Mouse (Mus musculus) heart, embryonic 13.5 days (tissue): ENCODE measurements at regions not wholly inside any gene's neighbourhood (a gene's known extent, or its start where the extent isn't known, plus 50 kb on each side); places are given as distances from the start of the nearest gene placed in this dataset.
"Not testable (repeated sequence)": the region's sequence is repeated elsewhere in the genome, so short reads cannot be mapped to it uniquely, and the experiment has no call there.

Source experiments
- ATAC-seq: fragments of 200-750 bp; cut with Nextera tagmentation; 2 replicates; pipeline ENCODE4 v1.8.0; 2017; ENCODE audit warnings: moderate TSS enrichment; ENCODE audit not compliant: insufficient number of reproducible peaks, low FRiP score, low TSS enrichment; ENCODE audit errors: extremely low read depth
- H3K27ac ChIP-seq: fragments of 300-500 bp; sonication (generic); replicated peaks from 2 replicates; pipeline ENCODE4 v1.5.1; 2015; ENCODE audit warnings: moderate library complexity, mild to moderate bottlenecking, inconsistent platforms
- H3K27me3 ChIP-seq: fragments of 300-500 bp; sonication (generic); replicated peaks from 2 replicates; pipeline ENCODE4 v1.6.1; 2015; ENCODE audit warnings: mild to moderate bottlenecking, inconsistent platforms
- H3K36me3 ChIP-seq: fragments of 300-500 bp; sonication (generic); 2 replicates; pipeline ENCODE4 v1.6.1; 2015; ENCODE audit warnings: mild to moderate bottlenecking, inconsistent platforms
- H3K4me1 ChIP-seq: fragments of 300-500 bp; sonication (generic); 2 replicates; pipeline ENCODE4 v1.6.1; 2015; ENCODE audit warnings: inconsistent platforms
- H3K4me2 ChIP-seq: fragments of 300-500 bp; sonication (generic); 2 replicates; pipeline ENCODE4 v1.6.1; 2015; ENCODE audit warnings: inconsistent platforms, mild to moderate bottlenecking, moderate library complexity
- H3K4me3 ChIP-seq: fragments of 300-500 bp; sonication (generic); 2 replicates; pipeline ENCODE4 v1.5.1; 2015; ENCODE audit warnings: moderate library complexity, mild to moderate bottlenecking, inconsistent platforms
- H3K9ac ChIP-seq: fragments of 300-500 bp; sonication (generic); 2 replicates; pipeline ENCODE4 v1.6.1; 2015; ENCODE audit warnings: inconsistent platforms, mild to moderate bottlenecking, moderate library complexity
- H3K9me3 ChIP-seq: fragments of 300-500 bp; sonication (generic); 2 replicates; pipeline ENCODE4 v1.6.1; 2016; ENCODE audit warnings: inconsistent platforms
- WGBS: fragments of 180-500 bp; shearing (Covaris S2); methylation state at CpG from one replicate; pipeline ENCODE4 v1.1.7; 2015; ENCODE audit warnings: mixed read lengths; 5-methylcytosine and 5-hydroxymethylcytosine counted together

DNA sequence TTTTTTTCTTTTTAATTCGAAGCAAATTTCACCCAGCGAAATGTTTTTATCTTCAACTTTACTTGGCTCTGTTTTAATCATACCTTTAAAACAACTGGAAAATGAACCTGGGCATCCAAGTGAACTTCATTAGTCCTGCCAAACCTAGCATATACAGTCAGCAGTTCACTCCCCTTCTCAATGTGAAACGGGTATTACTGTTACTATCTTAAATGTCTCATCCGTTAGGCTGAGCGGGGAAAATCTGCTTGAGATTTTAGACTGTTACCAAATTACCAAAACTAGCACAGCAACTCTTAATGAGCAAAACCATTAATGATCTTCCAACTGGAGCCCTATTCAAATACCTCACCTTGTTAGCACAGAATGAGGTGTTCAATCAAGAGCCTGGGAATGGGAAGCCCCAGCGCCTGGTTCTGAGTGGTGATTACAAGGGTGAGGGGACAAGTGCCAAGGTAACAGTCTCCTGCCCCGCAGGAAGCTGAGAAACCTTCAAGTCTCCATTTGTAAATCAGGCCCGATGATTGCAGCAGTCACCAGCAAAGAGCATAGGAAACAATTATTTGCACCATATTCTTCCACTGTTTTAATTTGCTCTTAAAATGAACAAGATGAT lies 235.5 kb upstream of the Zic4 start:
- Histone ChIP-seq H3K4me3 (no peak overlapping the region), H3K9me3 (no peaks in the 10 kb centered on the region), H3K36me3 (no peaks in the 10 kb centered on the region), H3K9ac (no peak overlapping the region), H3K27ac (no peak overlapping the region), H3K27me3 (no peaks in the 10 kb centered on the region), H3K4me1 (no peaks in the 10 kb centered on the region), H3K4me2 (no peak overlapping the region)
- no peak for ATAC-seq
- 48% methylated on average over 8 of the region's 8 CpGs for WGBS

DNA sequence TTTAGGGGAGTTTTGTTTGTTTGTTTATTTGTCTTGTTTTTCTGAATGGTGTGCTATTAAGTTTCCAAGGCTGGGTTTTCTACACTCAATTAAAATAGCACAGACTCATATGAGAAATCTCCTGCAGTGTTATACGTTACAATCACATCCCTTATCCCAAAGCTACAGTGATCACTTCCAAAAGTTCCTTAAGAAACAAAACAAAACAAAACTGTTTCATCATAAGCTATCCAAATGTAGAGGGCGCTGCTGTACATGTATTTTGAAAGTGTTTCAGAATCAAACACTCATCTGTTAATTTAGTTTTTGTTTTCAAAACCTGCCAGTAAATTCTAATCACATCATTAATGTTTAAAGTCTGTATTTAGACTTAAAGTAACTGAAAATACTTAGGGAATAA lies 233.7 kb upstream of the Zic4 start:
- H3K27me3 ChIP-seq, H3K27ac ChIP-seq, H3K9me3 ChIP-seq, H3K4me3 ChIP-seq, ATAC-seq, H3K4me2 ChIP-seq, H3K4me1 ChIP-seq, H3K36me3 ChIP-seq, H3K9ac ChIP-seq: not testable (repeated sequence)
- 40% methylated on average over 2 of the region's 2 CpGs for WGBS

GRCm38 (mm10) chr9:91130111-91130720 lies 232.0 kb upstream of the Zic4 start:
- Histone ChIP-seq H3K9ac (no peak overlapping the region), H3K36me3 (no peaks in the 10 kb centered on the region), H3K4me3 (no peak overlapping the region), H3K4me1 (no peaks in the 10 kb centered on the region), H3K27me3 (no peaks in the 10 kb centered on the region), H3K4me2 (no peak overlapping the region), H3K27ac (no peak overlapping the region), H3K9me3 (no peaks in the 10 kb centered on the region)
- ATAC-seq, result no peak
- WGBS, result 72% methylated on average over 13 of the region's 13 CpGs

- H3K4me3 ChIP-seq, result no peak overlapping the region
- H3K9ac ChIP-seq, result no peak overlapping the region
- ATAC-seq, result no peak
- no peak overlapping the region for H3K27ac ChIP-seq
- no peaks in the 10 kb centered on the region for H3K4me1 ChIP-seq
- H3K4me2 ChIP-seq, result no peak overlapping the region
- H3K9me3 ChIP-seq, result no peaks in the 10 kb centered on the region
- H3K27me3 ChIP-seq, result no peaks in the 10 kb centered on the region
- H3K36me3 ChIP-seq, result no peaks in the 10 kb centered on the region
- WGBS, result 65% methylated on average over 7 of the region's 7 CpGs
Measured at GRCm38 (mm10) chr9:91131415-91132255, 230.6 kb upstream of the Zic4 start.

DNA sequence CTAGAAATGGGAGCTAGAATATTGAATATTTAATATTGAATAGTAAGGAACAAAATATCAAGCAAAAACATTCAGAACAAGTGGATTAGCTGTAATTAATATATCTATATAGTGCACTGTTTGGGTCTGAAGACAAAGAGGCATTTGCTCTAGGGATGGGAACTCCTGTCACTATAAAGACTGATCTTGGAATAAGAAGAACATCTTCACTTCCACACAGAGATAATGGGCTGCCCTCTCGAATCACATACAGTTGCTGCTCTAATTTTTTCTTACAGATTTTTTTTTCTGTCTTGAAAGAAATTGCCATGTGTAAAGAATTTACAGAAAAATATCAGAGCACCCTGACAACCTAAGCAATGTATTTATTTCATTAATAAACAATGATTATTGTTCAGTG lies 229.7 kb upstream of the Zic4 start:
- no peak overlapping the region for H3K27ac ChIP-seq
- no peak overlapping the region for H3K4me2 ChIP-seq
- no peak overlapping the region for H3K4me3 ChIP-seq
- no peak for ATAC-seq
- H3K4me1 ChIP-seq, result no peaks in the 10 kb centered on the region
- no peaks in the 10 kb centered on the region for H3K9me3 ChIP-seq
- WGBS, result 58% methylated on average over 1 of the region's 1 CpGs
- H3K9ac ChIP-seq, result no peak overlapping the region
- no peaks in the 10 kb centered on the region for H3K36me3 ChIP-seq
- H3K27me3 ChIP-seq, result no peaks in the 10 kb centered on the region

DNA sequence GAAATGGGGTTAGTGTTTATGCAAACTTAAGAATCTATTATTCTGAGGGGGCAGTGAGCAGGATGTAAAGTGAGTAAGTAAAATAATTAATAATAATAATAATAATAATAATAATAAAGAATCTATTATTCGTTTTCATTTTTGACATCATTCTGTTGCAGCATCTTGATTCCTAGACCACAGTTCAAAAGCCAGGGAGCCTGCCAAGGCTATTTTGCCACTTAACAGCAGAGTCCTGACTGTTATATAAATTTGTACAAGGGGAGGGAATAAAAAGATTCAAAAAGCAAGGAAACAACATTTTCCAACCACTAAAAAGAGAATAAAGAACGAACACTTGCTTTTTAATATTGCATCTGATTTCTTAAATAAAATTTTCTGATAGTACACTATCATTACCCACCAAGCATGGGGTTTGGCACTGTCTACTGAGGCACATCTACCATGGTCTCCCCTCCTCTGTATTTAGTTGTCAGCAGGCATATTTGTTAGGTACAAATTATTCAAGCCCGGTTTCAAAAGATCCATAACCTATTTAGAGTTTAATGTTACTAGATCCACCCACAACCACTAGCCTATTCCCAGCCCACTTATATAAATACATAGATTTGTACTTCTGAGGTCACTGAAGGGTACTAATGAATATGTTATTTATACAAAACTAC lies 228.8 kb upstream of the Zic4 start:
- Histone ChIP-seq H3K9ac (no peak overlapping the region), H3K4me1 (no peaks in the 10 kb centered on the region), H3K27ac (no peak overlapping the region), H3K4me2 (no peak overlapping the region), H3K4me3 (no peak overlapping the region), H3K9me3 (no peaks in the 10 kb centered on the region), H3K36me3 (no peaks in the 10 kb centered on the region), H3K27me3 (no peaks in the 10 kb centered on the region)
- ATAC-seq, result no peak
- WGBS, result 68% methylated on average over 3 of the region's 3 CpGs

- no peaks in the 10 kb centered on the region for H3K27me3 ChIP-seq
- no peak overlapping the region for H3K9ac ChIP-seq
- H3K27ac ChIP-seq, result no peak overlapping the region
- no peak for ATAC-seq
- 73% methylated on average over 1 of the region's 1 CpGs for WGBS
- H3K4me2 ChIP-seq, result peak overlapping the region; percentile 30
- no peak overlapping the region for H3K4me3 ChIP-seq
- no peaks in the 10 kb centered on the region for H3K4me1 ChIP-seq
- no peaks in the 10 kb centered on the region for H3K36me3 ChIP-seq
- no peaks in the 10 kb centered on the region for H3K9me3 ChIP-seq
Measured at GRCm38 (mm10) chr9:91134325-91134724, 227.9 kb upstream of the Zic4 start.

DNA sequence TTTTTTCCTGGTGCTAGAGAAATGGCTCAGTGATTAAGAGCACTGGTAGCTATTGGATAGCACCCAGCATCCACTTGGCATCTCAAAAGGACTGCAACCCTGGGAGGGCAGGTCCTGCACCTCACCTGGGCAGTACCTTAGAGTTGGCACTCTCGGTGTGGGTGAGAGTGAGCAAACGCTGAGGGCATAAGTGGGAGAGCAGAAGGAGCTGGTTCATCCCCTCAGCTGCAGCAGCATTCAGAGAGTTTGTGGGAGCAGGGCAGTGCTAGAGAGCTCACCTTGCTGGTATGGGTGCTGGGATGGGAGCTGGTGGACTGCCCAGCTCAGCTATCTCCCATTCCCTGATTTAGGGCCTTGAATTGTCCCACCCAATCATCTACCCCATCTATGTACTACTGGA lies 227.1 kb upstream of the Zic4 start:
- H3K4me1 ChIP-seq, result no peaks in the 10 kb centered on the region
- 69% methylated on average over 2 of the region's 2 CpGs for WGBS
- H3K9me3 ChIP-seq, result no peaks in the 10 kb centered on the region
- no peak overlapping the region for H3K9ac ChIP-seq
- no peak overlapping the region for H3K27ac ChIP-seq
- H3K36me3 ChIP-seq, result no peaks in the 10 kb centered on the region
- no peaks in the 10 kb centered on the region for H3K27me3 ChIP-seq
- no peak overlapping the region for H3K4me3 ChIP-seq
- ATAC-seq, result no peak
- no peak overlapping the region for H3K4me2 ChIP-seq

DNA sequence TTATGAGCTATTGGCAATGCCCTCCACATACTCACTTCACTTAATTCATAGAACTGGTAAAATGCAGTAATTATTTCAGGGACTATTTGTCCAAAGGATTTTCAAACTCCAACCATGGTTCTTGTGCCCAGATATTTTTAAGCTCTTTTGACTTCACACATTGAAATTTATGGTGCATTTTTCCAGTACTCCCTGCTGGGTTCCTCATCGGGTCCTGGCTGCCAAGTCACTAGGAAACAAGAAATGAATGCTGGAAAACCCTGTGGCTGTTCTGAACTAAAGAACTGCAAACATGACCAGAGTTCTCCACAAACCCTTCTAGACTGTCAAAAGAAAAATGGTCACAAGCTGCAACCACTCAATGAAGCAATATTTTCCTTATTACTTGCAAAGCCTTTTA lies 221.6 kb upstream of the Zic4 start:
- no peaks in the 10 kb centered on the region for H3K27me3 ChIP-seq
- 53% methylated on average over 1 of the region's 1 CpGs for WGBS

GRCm38 (mm10) chr9:91151893-91152292 lies 210.3 kb upstream of the Zic4 start:
- peak overlapping the region; percentile 43 for H3K4me2 ChIP-seq
- H3K36me3 ChIP-seq, result no peaks in the 10 kb centered on the region
- peak; percentile 66; the same call in 1 of the 2 replicates for ATAC-seq
- H3K4me3 ChIP-seq, result no peak overlapping the region
- WGBS, result 31% methylated on average over 11 of the region's 11 CpGs
- H3K9me3 ChIP-seq, result no peaks in the 10 kb centered on the region
- H3K27ac ChIP-seq, result 0 out of 2 replicates have a peak overlapping the region, but pooled peaks have one; percentile 28
- no peaks in the 10 kb centered on the region for H3K27me3 ChIP-seq
- peaks cover 10% of the 10 kb centered on the region; the same call in 1 of the 2 replicates for H3K4me1 ChIP-seq
- H3K9ac ChIP-seq, result no peak overlapping the region

More for the DNA sequence above, 221.6 kb upstream of the Zic4 start:
- Histone ChIP-seq H3K4me1 (no peaks in the 10 kb centered on the region), H3K9ac (no peak overlapping the region), H3K4me2 (no peak overlapping the region), H3K9me3 (no peaks in the 10 kb centered on the region), H3K4me3 (no peak overlapping the region), H3K27ac (no peak overlapping the region), H3K36me3 (no peaks in the 10 kb centered on the region)
- ATAC-seq, result no peak

GRCm38 (mm10) chr9:91159311-91159710 lies 202.9 kb upstream of the Zic4 start:
- Histone ChIP-seq H3K4me3 (no peak overlapping the region), H3K4me1 (no peaks in the 10 kb centered on the region), H3K4me2 (no peak overlapping the region), H3K9ac (no peak overlapping the region), H3K27me3 (no peaks in the 10 kb centered on the region), H3K36me3 (no peaks in the 10 kb centered on the region), H3K27ac (no peak overlapping the region), H3K9me3 (no peaks in the 10 kb centered on the region)
- 45% methylated on average over 2 of the region's 2 CpGs for WGBS
- ATAC-seq, result no peak
